Mouse (Mus musculus): ENCODE data around the gene Ngb.

DNA sequence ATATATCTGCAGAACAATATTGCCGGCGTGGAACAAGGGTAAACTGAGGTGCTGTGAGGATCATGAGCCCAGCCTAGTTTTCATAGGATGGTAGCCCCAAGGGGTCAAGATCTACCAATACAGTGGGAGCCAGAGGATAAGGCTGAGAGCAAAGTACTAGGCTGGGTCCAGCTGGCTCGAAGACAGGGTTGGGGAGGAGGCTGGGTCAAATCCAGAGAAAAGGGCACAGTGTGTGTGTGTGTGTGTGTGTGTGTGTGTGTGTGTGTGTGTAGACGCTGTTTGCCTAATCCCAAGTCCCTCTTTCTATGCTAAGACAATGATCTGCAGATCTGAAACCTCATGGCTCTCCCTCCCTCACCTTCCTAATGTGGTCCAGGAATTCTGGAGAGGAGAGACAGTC lies 2.0 kb downstream of the Ngb start:
- TF ChIP-seq EP300 (IDR thresholded peaks at IDR 0.05; ENCODE audit: insufficient read depth, low read depth, low read length) (no peak), CTCF (IDR thresholded peaks at IDR 0.05; ENCODE audit: low read depth, low read length) (no peak), POLR2A (IDR thresholded peaks at IDR 0.05; ENCODE audit: insufficient read depth, low read length) (no peak)
